Mouse (Mus musculus): Measurements from ENCODE around the gene Gm20479.

Gm20479 gene

GRCm38 (mm10) chr7:27324928-27325327 lies 32.3 kb downstream of the Gm20479 start:
- in situ Hi-C loops (cut with MboI; ENCODE audit: unreplicated experiment in 2 of 2) = no loop called here

- in situ Hi-C loops (cut with MboI; ENCODE audit: unreplicated experiment in 2 of 2) = no loop called here
Observed at GRCm38 (mm10) chr7:27324161-27324560, 33.1 kb downstream of the Gm20479 start.

- in situ Hi-C loops (cut with MboI; ENCODE audit: unreplicated experiment in 2 of 2) = no loop called here
Observed at GRCm38 (mm10) chr7:27323001-27323400, 34.2 kb downstream of the Gm20479 start.

GRCm38 (mm10) chr7:27322291-27322690 lies 34.9 kb downstream of the Gm20479 start:
- in situ Hi-C loops (cut with MboI; ENCODE audit: unreplicated experiment in 2 of 2) = no loop called here

- in situ Hi-C loops (cut with MboI; ENCODE audit: unreplicated experiment in 2 of 2) = no loop called here
Observed at GRCm38 (mm10) chr7:27319411-27319810, 37.8 kb downstream of the Gm20479 start.

GRCm38 (mm10) chr7:27315958-27316357 lies 41.3 kb downstream of the Gm20479 start:
- in situ Hi-C loops (cut with MboI; ENCODE audit: unreplicated experiment in 2 of 2) = no loop called here

- in situ Hi-C loops (cut with MboI; ENCODE audit: unreplicated experiment in 2 of 2) = no loop called here
Observed at GRCm38 (mm10) chr7:27314393-27314792, 42.8 kb downstream of the Gm20479 start.

GRCm38 (mm10) chr7:27311651-27312284 lies 45.5 kb downstream of the Gm20479 start:
- in situ Hi-C loops (cut with MboI; ENCODE audit: unreplicated experiment in 2 of 2) = no loop called here

GRCm38 (mm10) chr7:27310996-27311535 lies 46.2 kb downstream of the Gm20479 start:
- in situ Hi-C loops (cut with MboI; ENCODE audit: unreplicated experiment in 2 of 2) = no loop called here

- in situ Hi-C loops (cut with MboI; ENCODE audit: unreplicated experiment in 2 of 2) = no loop called here
Observed at GRCm38 (mm10) chr7:27310306-27310705, 46.9 kb downstream of the Gm20479 start.

- in situ Hi-C loops (cut with MboI; ENCODE audit: unreplicated experiment in 2 of 2) = loop anchor here in 1 of 2 experiments (10.0 kb wide), 1 partner anchor 535 kb away; no protein-coding TSS in a partner anchor
Observed at GRCm38 (mm10) chr7:27309832-27310231, 47.4 kb downstream of the Gm20479 start.

GRCm38 (mm10) chr7:27308821-27309549 lies 48.2 kb downstream of the Gm20479 start:
- in situ Hi-C loops (cut with MboI; ENCODE audit: unreplicated experiment in 2 of 2) = loop anchor here in 1 of 2 experiments (10.0 kb wide), 1 partner anchor 534 kb away; no protein-coding TSS in a partner anchor

- in situ Hi-C loops (cut with MboI; ENCODE audit: unreplicated experiment in 2 of 2) = loop anchor here in 1 of 2 experiments (10.0 kb wide), 1 partner anchor 533 kb away; no protein-coding TSS in a partner anchor
Observed at GRCm38 (mm10) chr7:27307551-27307950, 49.7 kb downstream of the Gm20479 start.

GRCm38 (mm10) chr7:27306161-27307160 lies 50.8 kb downstream of the Gm20479 start:
- in situ Hi-C loops (cut with MboI; ENCODE audit: unreplicated experiment in 2 of 2) = loop anchor here in 1 of 2 experiments (10.0 kb wide), 1 partner anchor 532 kb away; no protein-coding TSS in a partner anchor

- in situ Hi-C loops (cut with MboI; ENCODE audit: unreplicated experiment in 2 of 2) = loop anchor here in 1 of 2 experiments (10.0 kb wide), 1 partner anchor 530 kb away; no protein-coding TSS in a partner anchor
Observed at GRCm38 (mm10) chr7:27305091-27305730, 52.0 kb downstream of the Gm20479 start.

All from v-Abl transformed pro-B cells (cell line).